Mouse (Mus musculus) T-helper 17 cell (primary cell): ENCODE measurements around the gene Smcr8.
"Not testable (repeated sequence)": the region's sequence is repeated elsewhere in the genome, so short reads cannot be mapped to it uniquely, and the experiment has no call there.

Source experiments
- in situ Hi-C, 2 experiments: fragments of 300-600 bp; cut with MboI, MseI; formaldehyde crosslinking; loops; 1 replicate in 1 of 2; 2 replicates in 1 of 2; pipeline ENCODE4 v1.15.1; 2025; ENCODE audit warnings: high pct_unique_total_duplicates in 2 of 2

Gene Smcr8

GRCm38 (mm10) chr11:60779673-60780189 lies 2.4 kb downstream of the Smcr8 start:
- in situ Hi-C loops, result no loop called here

- in situ Hi-C loops, result no loop called here
These were observed 7.0 kb downstream of the Smcr8 start for GRCm38 (mm10) chr11:60784179-60784922.

GRCm38 (mm10) chr11:60787595-60787994 lies 10.3 kb downstream of the Smcr8 start:
- in situ Hi-C loops, result no loop called here

GRCm38 (mm10) chr11:60790472-60790871 lies 13.1 kb downstream of the Smcr8 start:
- in situ Hi-C loops, result no loop called here

- in situ Hi-C loops, result no loop called here
These were observed 19.0 kb downstream of the Smcr8 start for GRCm38 (mm10) chr11:60796342-60796741.

- in situ Hi-C loops, result no loop called here
These were observed 22.7 kb downstream of the Smcr8 start for GRCm38 (mm10) chr11:60799977-60800376.

GRCm38 (mm10) chr11:60800892-60801291 lies 23.6 kb downstream of the Smcr8 start:
- in situ Hi-C loops, result no loop called here

- in situ Hi-C loops, result no loop called here
These were observed 31.2 kb downstream of the Smcr8 start for GRCm38 (mm10) chr11:60808286-60809070.

GRCm38 (mm10) chr11:60809546-60809945 lies 32.2 kb downstream of the Smcr8 start:
- in situ Hi-C loops, result no loop called here

- in situ Hi-C loops, result no loop called here
These were observed 33.0 kb downstream of the Smcr8 start for GRCm38 (mm10) chr11:60810046-60810965.

GRCm38 (mm10) chr11:60811054-60811460 lies 33.7 kb downstream of the Smcr8 start:
- in situ Hi-C loops, result no loop called here

- in situ Hi-C loops, result not testable (repeated sequence)
These were observed 34.3 kb downstream of the Smcr8 start, which contains the start of gene Shmt1 for GRCm38 (mm10) chr11:60811618-60812017. Shmt1 (minus strand) TSS chr11:60811718.

- in situ Hi-C loops, result no loop called here
These were observed 39.1 kb downstream of the Smcr8 start for GRCm38 (mm10) chr11:60816398-60816797.

GRCm38 (mm10) chr11:60823771-60824170 lies 46.4 kb downstream of the Smcr8 start:
- in situ Hi-C loops, result loop anchor here in 1 of 2 experiments (10.0 kb wide), 1 partner anchor 331 kb away; no protein-coding TSS in a partner anchor

- in situ Hi-C loops, result loop anchor here in 1 of 2 experiments (10.0 kb wide), 1 partner anchor 330 kb away; no protein-coding TSS in a partner anchor
These were observed 47.9 kb downstream of the Smcr8 start for GRCm38 (mm10) chr11:60825191-60825590.

- in situ Hi-C loops, result loop anchor here in 1 of 2 experiments (10.0 kb wide), 1 partner anchor 328 kb away; no protein-coding TSS in a partner anchor
These were observed 49.4 kb downstream of the Smcr8 start for GRCm38 (mm10) chr11:60826700-60827099.

GRCm38 (mm10) chr11:60827241-60827945 lies 50.1 kb downstream of the Smcr8 start:
- in situ Hi-C loops, result loop anchor here in 1 of 2 experiments (10.0 kb wide), 1 partner anchor 327 kb away; no protein-coding TSS in a partner anchor

- in situ Hi-C loops, result loop anchor here in 1 of 2 experiments (10.0 kb wide), 1 partner anchor 326 kb away; no protein-coding TSS in a partner anchor
These were observed 51.6 kb downstream of the Smcr8 start for GRCm38 (mm10) chr11:60828903-60829302.

GRCm38 (mm10) chr11:60830433-60831052 lies 53.2 kb downstream of the Smcr8 start, which contains the start of gene Dhrs7b:
Dhrs7b (plus strand) TSS chr11:60830631.
- in situ Hi-C loops, result loop anchor here in 1 of 2 experiments (10.0 kb wide), 1 partner anchor 616 kb away; no protein-coding TSS in a partner anchor
